In the genomic region with DNA sequence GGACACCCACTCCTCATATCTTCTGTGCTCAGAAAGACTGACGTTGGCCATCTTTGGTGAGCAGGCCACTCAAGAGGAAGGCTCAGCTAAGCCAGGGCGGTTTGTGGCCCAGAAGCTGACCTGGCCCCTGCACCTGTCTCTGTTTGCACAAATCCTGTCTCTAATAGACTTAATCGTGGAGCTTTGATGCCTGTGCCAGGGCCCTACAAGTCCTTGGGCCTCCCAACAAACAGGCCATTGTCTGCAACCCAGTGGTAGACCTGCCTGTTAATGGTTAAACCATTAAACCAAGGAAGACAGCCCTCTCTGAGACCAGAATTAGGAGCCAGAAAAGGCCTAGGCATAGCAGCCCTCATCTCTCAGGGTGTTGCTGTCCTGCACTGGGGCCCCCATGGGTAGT, we compare ENCODE assay signal across 19 mouse cellular contexts. TPM values are rescaled to one million over a fixed set of nuclear protein-coding genes. Genes with fewer than 3 reads are reported as not detected.
A peak's percentile ranks its signal among the peaks of the same experiment; 100 is the strongest.
DNase-seq lines count a peak whose midpoint lies in the region; ATAC-seq and TF ChIP-seq lines count a peak whose summit lies in the region.
"Had no signal": no experiment of that assay in that cellular context is flagged by ENCODE, and none has a peak within 500 bp of the region (broad histone marks: within the 10 kb centered on the region; RNA-seq: fewer than 3 reads in every experiment).

No protein-coding gene starts in this region.

- no peak for TF ChIP-seq CTCF in lung, adult 2 months (IDR thresholded peaks at IDR 0.05; ENCODE audit: insufficient read depth, low read length)
- TF ChIP-seq CTCF in intestine, postnatal 0 days (IDR thresholded peaks at IDR 0.05; ENCODE audit: low read depth): no peak

- H3K27me3 ChIP-seq in lung, embryonic 16.5 days (ENCODE audit: control insufficient read depth, insufficient read depth, low read depth, low read length): no peaks in the 10 kb centered on the region
- H3K27me3 ChIP-seq in intestine, postnatal 0 days (replicated peaks; ENCODE audit: control insufficient read depth, insufficient read depth, low read length): no peaks in the 10 kb centered on the region
- no peaks in the 10 kb centered on the region for H3K27me3 ChIP-seq in stomach, embryonic 16.5 days (ENCODE audit: control insufficient read depth, insufficient read depth, low read length)
- H3K27me3 ChIP-seq in forebrain, embryonic 14.5 days (replicated peaks; ENCODE audit: control insufficient read depth, insufficient read depth, low read length): no peaks in the 10 kb centered on the region
- H3K27me3 ChIP-seq: embryonic facial prominence, embryonic 13.5 days; forebrain, embryonic 12.5 days had no signal

- H3K27ac ChIP-seq in lung, embryonic 16.5 days (ENCODE audit: low read length): 0 out of 2 replicates have a peak overlapping the region, but pooled peaks have one; percentile 3
- no peak overlapping the region for H3K27ac ChIP-seq in intestine, postnatal 0 days (ENCODE audit: low read depth, low read length)
- peak overlapping the region; percentile 61; the same call in 1 of the 2 replicates for H3K27ac ChIP-seq in stomach, embryonic 16.5 days (ENCODE audit: low read length)
- no peak overlapping the region for H3K27ac ChIP-seq in forebrain, embryonic 14.5 days (ENCODE audit: low read depth, low read length)
- H3K27ac ChIP-seq: embryonic facial prominence, embryonic 13.5 days; forebrain, embryonic 12.5 days; heart, embryonic 13.5 days had no signal

- H3K9ac ChIP-seq in lung, embryonic 16.5 days (ENCODE audit: low read length): no peak overlapping the region
- H3K9ac ChIP-seq in intestine, postnatal 0 days (ENCODE audit: low read depth, low read length): no peak overlapping the region
- no peak overlapping the region for H3K9ac ChIP-seq in stomach, embryonic 16.5 days (ENCODE audit: low read length)
- no peak overlapping the region for H3K9ac ChIP-seq in forebrain, embryonic 14.5 days (ENCODE audit: low read length)
- H3K9ac ChIP-seq: embryonic facial prominence, embryonic 13.5 days; forebrain, embryonic 12.5 days; forebrain, postnatal 0 days; heart, embryonic 13.5 days had no signal

- H3K9me3 ChIP-seq in lung, embryonic 16.5 days (ENCODE audit: control insufficient read depth, low read length): no peaks in the 10 kb centered on the region
- no peaks in the 10 kb centered on the region for H3K9me3 ChIP-seq in intestine, postnatal 0 days (ENCODE audit: control insufficient read depth)
- no peaks in the 10 kb centered on the region for H3K9me3 ChIP-seq in stomach, embryonic 16.5 days (replicated peaks; ENCODE audit: control insufficient read depth, low read length)
- no peaks in the 10 kb centered on the region for H3K9me3 ChIP-seq in forebrain, embryonic 14.5 days (replicated peaks; ENCODE audit: control insufficient read depth, low read length)
- H3K9me3 ChIP-seq: embryonic facial prominence, embryonic 13.5 days; forebrain, embryonic 12.5 days; heart, embryonic 13.5 days had no signal

- no peaks in the 10 kb centered on the region for H3K4me1 ChIP-seq in lung, embryonic 16.5 days (replicated peaks; ENCODE audit: control insufficient read depth, insufficient read depth, low read length)
- H3K4me1 ChIP-seq in lung, adult 2 months (ENCODE audit: control insufficient read depth, insufficient read depth, low read length): no peaks in the 10 kb centered on the region
- H3K4me1 ChIP-seq in intestine, postnatal 0 days (replicated peaks; ENCODE audit: control insufficient read depth, insufficient read depth, low read length): no peaks in the 10 kb centered on the region
- peaks cover 3% of the 10 kb centered on the region; the same call in 1 of the 2 replicates for H3K4me1 ChIP-seq in stomach, embryonic 16.5 days (ENCODE audit: control insufficient read depth, insufficient read depth, low read length)
- H3K4me1 ChIP-seq in forebrain, embryonic 14.5 days (ENCODE audit: control insufficient read depth, insufficient read depth, low read length): no peaks in the 10 kb centered on the region
- H3K4me1 ChIP-seq: embryonic facial prominence, embryonic 13.5 days; forebrain, embryonic 12.5 days had no signal

- ATAC-seq in lung, embryonic 16.5 days (ENCODE audit: low read depth): peak; percentile 51
- peak; percentile 75 for ATAC-seq in intestine, postnatal 0 days
- peak; percentile 62 for ATAC-seq in stomach, embryonic 16.5 days (ENCODE audit: insufficient read depth, low FRiP score)
- ATAC-seq in forebrain, embryonic 14.5 days: no peak
- ATAC-seq: forebrain, postnatal 0 days had no signal

- no peak overlapping the region for H3K4me2 ChIP-seq in lung, embryonic 16.5 days (ENCODE audit: low read depth, low read length)
- H3K4me2 ChIP-seq in intestine, postnatal 0 days (replicated peaks; ENCODE audit: low read depth): no peak overlapping the region
- no peak overlapping the region for H3K4me2 ChIP-seq in stomach, embryonic 16.5 days (ENCODE audit: low read depth, low read length)
- H3K4me2 ChIP-seq in forebrain, embryonic 14.5 days (ENCODE audit: low read length): no peak overlapping the region
- H3K4me2 ChIP-seq: embryonic facial prominence, embryonic 13.5 days; forebrain, embryonic 12.5 days; heart, embryonic 13.5 days had no signal

- WGBS in lung, embryonic 16.5 days: 46% methylated on average over 3 of the region's 3 CpGs
- 59% methylated on average over 3 of the region's 3 CpGs for WGBS in lung, adult 2 months
- 32% methylated on average over 3 of the region's 3 CpGs for WGBS in intestine, postnatal 0 days
- WGBS in stomach, embryonic 16.5 days: 47% methylated on average over 3 of the region's 3 CpGs
- 67% methylated on average over 3 of the region's 3 CpGs for WGBS in forebrain, embryonic 14.5 days

- no peak for TF ChIP-seq POLR2A in lung, adult 2 months (IDR thresholded peaks at IDR 0.05; ENCODE audit: borderline replicate concordance, extremely low read depth, low read depth, low read length)

- DNase-seq in lung, adult 2 months: no peak
- DNase-seq in gastrocnemius, adult 18-20 months (ENCODE audit: low spot score): no peak
- DNase-seq in forebrain, embryonic 14.5 days (ENCODE audit: low spot score): no peak
- DNase-seq: adrenal gland, adult 2 months; adrenal gland, postnatal 25 days; cerebellum, adult 18-20 months; cerebellum, adult 9-11 months; cerebellum, postnatal 36 days; forebrain, postnatal 0 days; gastrocnemius, postnatal 36 days; heart, postnatal 36 days had no signal

- H3K4me3 ChIP-seq in lung, embryonic 16.5 days (ENCODE audit: low read length): no peak overlapping the region
- H3K4me3 ChIP-seq in lung, adult 2 months (replicated peaks; ENCODE audit: extremely low read depth, low read depth, low read length): no peak overlapping the region
- H3K4me3 ChIP-seq in intestine, postnatal 0 days (ENCODE audit: low read depth, low read length): no peak overlapping the region
- no peak overlapping the region for H3K4me3 ChIP-seq in stomach, embryonic 16.5 days (replicated peaks; ENCODE audit: low read length)
- H3K4me3 ChIP-seq in forebrain, embryonic 14.5 days (ENCODE audit: low read depth, low read length): no peak overlapping the region
- H3K4me3 ChIP-seq: embryonic facial prominence, embryonic 13.5 days; forebrain, embryonic 12.5 days; heart, embryonic 13.5 days had no signal

- no peaks in the 10 kb centered on the region for H3K36me3 ChIP-seq in lung, embryonic 16.5 days (ENCODE audit: control insufficient read depth, insufficient read depth, low read length)
- no peaks in the 10 kb centered on the region for H3K36me3 ChIP-seq in intestine, postnatal 0 days (ENCODE audit: control insufficient read depth, insufficient read depth)
- no peaks in the 10 kb centered on the region for H3K36me3 ChIP-seq in stomach, embryonic 16.5 days (ENCODE audit: control insufficient read depth, insufficient read depth, low read length)
- no peaks in the 10 kb centered on the region for H3K36me3 ChIP-seq in forebrain, embryonic 14.5 days (ENCODE audit: control insufficient read depth, insufficient read depth, low read length)
- H3K36me3 ChIP-seq: embryonic facial prominence, embryonic 13.5 days; forebrain, embryonic 12.5 days; heart, embryonic 13.5 days had no signal

RNA-seq across cellular contexts. Expression of a gene that starts 1.5 kb away (rescaled TPM):
- polyA plus RNA-seq in lung, embryonic 16.5 days (2015; fragmentation: Nextera tagmentation; extraction: Ambion mirVana): 1.1 and 1.9 TPM in 2 replicates
- 0.80 TPM in 1 of 2 replicates, not detected in the other for polyA plus RNA-seq in lung, adult 2 months (2012; rRNA removed)
- polyA plus RNA-seq in intestine, postnatal 0 days (2015; fragmentation: Nextera tagmentation; extraction: Ambion mirVana): 0.55 and 0.78 TPM in 2 replicates
- polyA plus RNA-seq in stomach, embryonic 16.5 days (2015; fragmentation: Nextera tagmentation; extraction: Ambion mirVana): 3.0 and 4.0 TPM in 2 replicates
- 1 to 10 TPM in 1 of 2 experiments, not detected in 1; 1.1 TPM for total RNA-seq in gastrocnemius, adult 18-20 months (2021)
- polyA plus RNA-seq in forebrain, embryonic 14.5 days (2014; fragmentation: Nextera tagmentation; extraction: Ambion mirVana): 7.9 and 8.2 TPM in 2 replicates
- total RNA-seq: gastrocnemius, postnatal 36 days; heart, postnatal 36 days had no signal

RNA-seq across cellular contexts. Expression of a gene that starts 36.6 kb away (rescaled TPM):
- 3.2 and 3.4 TPM in 2 replicates for polyA plus RNA-seq in lung, embryonic 16.5 days (2015; fragmentation: Nextera tagmentation; extraction: Ambion mirVana)
- polyA plus RNA-seq in lung, adult 2 months (2012; rRNA removed): 0.96 and 1.2 TPM in 2 replicates
- 5.4 and 6.8 TPM in 2 replicates for polyA plus RNA-seq in intestine, postnatal 0 days (2015; fragmentation: Nextera tagmentation; extraction: Ambion mirVana)
- 6.2 and 6.7 TPM in 2 replicates for polyA plus RNA-seq in stomach, embryonic 16.5 days (2015; fragmentation: Nextera tagmentation; extraction: Ambion mirVana)
- total RNA-seq in gastrocnemius, adult 18-20 months (2021): not detected
- polyA plus RNA-seq in forebrain, embryonic 14.5 days (2014; fragmentation: Nextera tagmentation; extraction: Ambion mirVana): 0.26 and 0.32 TPM in 2 replicates
- total RNA-seq: forebrain, postnatal 0 days; gastrocnemius, adult 8-10 months; gastrocnemius, postnatal 36 days; heart, postnatal 36 days had no signal
- polyA plus RNA-seq: heart, postnatal 0 days had no signal

Comparison
In these comparisons a context has a peak if more than half of its experiments do, and no peak if none do; other contexts are left out.
1. H3K27ac ChIP-seq: peak in lung, embryonic 16.5 days (single experiment) and stomach, embryonic 16.5 days (single experiment); none in intestine, postnatal 0 days (single experiment) and forebrain, embryonic 14.5 days (single experiment).